Mouse (Mus musculus) forebrain, embryonic 10.5 days (tissue): ENCODE results near the gene Itgb8. TPM values are rescaled to one million over a fixed set of nuclear protein-coding genes. Genes with fewer than 3 reads are reported as not detected.

ENCODE experiments used
- DNase-seq: peaks from one replicate; pipeline ENCODE4 v3.0.0-alpha.2; 2017; ENCODE audit warnings: low spot score; ENCODE audit errors: extremely low spot score
- H3K27ac ChIP-seq: fragments of 300-500 bp; sonication (generic); 2 replicates; pipeline ENCODE4 v1.5.1; 2016; ENCODE audit warnings: mild to moderate bottlenecking
- H3K27me3 ChIP-seq: fragments of 300-500 bp; sonication (generic); 2 replicates; pipeline ENCODE4 v1.6.1; 2016; ENCODE audit warnings: mild to moderate bottlenecking; ENCODE audit not compliant: poor library complexity, severe bottlenecking
- H3K36me3 ChIP-seq: fragments of 300-500 bp; sonication (generic); replicated peaks from 2 replicates; pipeline ENCODE4 v1.6.1; 2016; ENCODE audit warnings: mild to moderate bottlenecking, moderate library complexity
- H3K4me1 ChIP-seq: fragments of 300-500 bp; sonication (generic); 2 replicates; pipeline ENCODE4 v1.6.1; 2016
- H3K4me3 ChIP-seq: fragments of 300-500 bp; sonication (generic); 2 replicates; pipeline ENCODE4 v1.5.1; 2016; ENCODE audit warnings: mild to moderate bottlenecking, moderate library complexity
- H3K9me3 ChIP-seq: fragments of 300-500 bp; sonication (generic); 2 replicates; pipeline ENCODE4 v1.6.1; 2016; ENCODE audit warnings: mild to moderate bottlenecking, moderate library complexity
- WGBS: fragments of 180-500 bp; shearing (Covaris S2); methylation state at CpG from one replicate; pipeline ENCODE4 v1.1.7; 2016; 5-methylcytosine and 5-hydroxymethylcytosine counted together
- polyA plus RNA-seq: library from polyadenylated mRNA; unstranded; fragments of >200 nt; fragmentation: Nextera tagmentation; extraction: Ambion mirVana; gene quantifications from 2 replicates; pipeline ENCODE4 v1.2.1, GENCODE M21; 2016

Gene Itgb8
- polyA plus RNA-seq, 1 experiment from 2014 or later: 13.0 TPM

DNA sequence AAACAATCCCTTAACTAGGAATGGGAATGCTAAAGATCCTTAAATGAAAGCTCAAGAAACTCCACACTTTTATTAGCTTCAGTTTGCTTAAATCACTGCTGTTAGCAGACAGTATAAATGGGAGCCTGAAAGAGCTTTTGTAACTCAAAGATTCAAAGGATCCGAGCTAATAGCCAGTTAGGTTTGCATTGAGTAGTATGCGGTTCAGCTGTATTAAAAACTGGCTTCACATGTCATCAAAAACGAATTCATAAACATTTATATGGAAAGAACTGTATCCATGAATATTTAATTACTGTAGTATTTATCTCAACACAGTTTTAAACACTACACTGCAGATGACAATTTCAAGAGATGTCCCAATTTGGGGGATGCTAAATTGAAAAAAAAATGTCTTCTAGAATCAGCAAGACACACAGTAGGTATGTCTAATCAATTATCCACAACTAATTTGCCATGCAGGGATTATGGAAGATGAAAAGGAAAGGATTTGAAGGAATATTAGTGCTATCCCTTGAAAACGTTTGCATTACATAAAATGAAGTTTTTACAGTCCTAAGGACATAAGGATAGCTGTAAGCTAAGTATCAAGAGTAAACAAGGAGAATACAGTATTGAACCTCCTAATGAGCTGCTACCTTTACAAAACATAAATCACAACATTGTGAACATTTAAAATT is 79.2 kb downstream of the Itgb8 start:
- H3K4me1 ChIP-seq: peaks cover 15% of the 10 kb centered on the region
- H3K9me3 ChIP-seq: no peaks in the 10 kb centered on the region
- no peak for DNase-seq
- 46% methylated on average over 4 of the region's 4 CpGs for WGBS
- peaks cover 27% of the 10 kb centered on the region for H3K36me3 ChIP-seq
- no peak overlapping the region for H3K4me3 ChIP-seq
- no peak overlapping the region for H3K27ac ChIP-seq
- H3K27me3 ChIP-seq: no peaks in the 10 kb centered on the region

DNA sequence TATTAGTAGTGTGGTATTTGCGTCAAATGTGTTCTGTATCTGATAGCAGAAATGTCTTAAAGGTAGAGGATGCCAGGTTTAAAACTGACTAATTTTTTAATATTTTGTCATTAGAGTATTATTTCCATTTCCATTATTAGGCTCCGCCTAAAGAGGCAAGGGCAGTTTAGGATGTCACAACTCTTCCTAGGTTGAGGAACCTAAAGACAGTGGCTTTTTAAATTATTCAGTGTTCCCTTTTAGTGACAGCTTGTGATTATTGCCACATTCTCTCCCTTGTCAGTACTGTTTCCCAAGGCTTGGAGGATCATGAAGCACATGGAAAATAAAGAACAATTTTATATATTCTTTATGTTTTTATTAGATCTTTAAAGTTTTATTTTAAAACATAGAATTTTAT is 80.9 kb downstream of the Itgb8 start:
- Histone ChIP-seq H3K9me3 (no peaks in the 10 kb centered on the region), H3K27me3 (no peaks in the 10 kb centered on the region), H3K36me3 (peaks cover 11% of the 10 kb centered on the region), H3K4me1 (peaks cover 19% of the 10 kb centered on the region), H3K4me3 (no peak overlapping the region), H3K27ac (no peak overlapping the region)
- WGBS: 89% methylated on average over 2 of the region's 2 CpGs
- no peak for DNase-seq

DNA sequence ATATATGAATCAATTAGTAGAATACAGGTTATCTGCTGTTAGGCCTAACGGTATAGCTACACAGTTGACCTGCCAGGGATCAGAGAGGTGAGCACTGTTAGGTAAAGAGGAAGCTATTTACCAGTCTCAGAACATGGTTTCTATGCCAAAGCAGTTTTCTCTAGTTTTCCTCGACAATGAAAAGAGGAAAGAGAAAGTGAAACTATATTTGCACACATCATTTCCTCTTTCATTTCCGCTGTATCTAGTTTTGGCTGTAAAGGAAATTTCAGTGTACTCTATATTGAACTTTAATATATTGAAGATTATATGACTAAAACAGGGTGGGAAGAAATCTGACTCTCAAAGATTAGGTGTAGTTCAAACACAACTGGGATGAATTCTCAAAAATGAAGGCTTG is 81.5 kb downstream of the Itgb8 start:
- H3K36me3 ChIP-seq: peaks cover 5% of the 10 kb centered on the region; the same call in 1 of the 2 replicates
- no peaks in the 10 kb centered on the region for H3K9me3 ChIP-seq
- DNase-seq: no peak
- no peaks in the 10 kb centered on the region for H3K27me3 ChIP-seq
- H3K4me3 ChIP-seq: no peak overlapping the region
- WGBS: 93% methylated on average over 3 of the region's 3 CpGs
- H3K27ac ChIP-seq: no peak overlapping the region
- peaks cover 19% of the 10 kb centered on the region for H3K4me1 ChIP-seq

DNA sequence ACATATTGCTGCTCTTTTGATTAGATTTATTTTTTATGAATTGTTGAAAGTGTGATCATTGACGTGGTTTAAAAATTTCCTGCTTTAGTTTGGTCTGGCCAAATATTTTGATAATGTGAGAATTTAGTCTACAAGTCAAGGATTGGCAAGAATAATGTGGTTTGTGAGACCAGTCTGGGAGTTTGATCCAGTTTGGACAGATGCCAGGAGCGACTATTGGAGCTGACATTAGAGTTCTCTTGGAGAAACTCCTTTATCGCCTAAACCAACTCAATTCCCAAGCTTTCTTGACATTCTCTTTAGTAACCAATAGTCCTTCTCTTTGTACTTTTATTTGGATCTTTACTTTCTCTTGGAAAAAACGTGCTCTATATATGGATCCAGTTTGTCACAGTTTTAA is 83.0 kb downstream of the Itgb8 start:
- no peaks in the 10 kb centered on the region for H3K9me3 ChIP-seq
- H3K4me3 ChIP-seq: no peak overlapping the region
- 88% methylated on average over 4 of the region's 4 CpGs for WGBS
- H3K36me3 ChIP-seq: no peaks in the 10 kb centered on the region
- DNase-seq: no peak
- H3K27ac ChIP-seq: no peak overlapping the region
- H3K4me1 ChIP-seq: peaks cover 13% of the 10 kb centered on the region
- no peaks in the 10 kb centered on the region for H3K27me3 ChIP-seq

DNA sequence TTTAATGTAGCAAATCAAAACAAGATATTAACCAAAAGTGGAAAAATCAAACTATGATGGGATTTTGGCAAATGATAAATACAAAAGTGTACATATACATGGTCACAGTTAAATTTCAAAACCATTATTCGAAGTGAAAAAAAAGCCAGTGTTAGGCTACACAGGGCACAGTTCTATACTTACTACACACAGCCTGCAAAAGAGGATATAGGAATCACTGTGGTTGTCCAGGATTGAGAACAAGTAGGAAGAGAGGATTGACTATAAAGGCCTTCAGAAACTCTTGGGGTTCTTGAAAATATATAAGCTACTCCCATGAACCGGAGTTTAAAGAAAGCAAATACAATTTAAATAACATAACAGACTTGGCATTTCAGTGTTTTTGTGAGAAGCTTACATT is 87.6 kb downstream of the Itgb8 start:
- Histone ChIP-seq H3K4me1 (peaks cover 4% of the 10 kb centered on the region; the same call in 1 of the 2 replicates), H3K4me3 (no peak overlapping the region), H3K36me3 (no peaks in the 10 kb centered on the region), H3K27me3 (no peaks in the 10 kb centered on the region), H3K27ac (no peak overlapping the region), H3K9me3 (no peaks in the 10 kb centered on the region)
- no peak for DNase-seq
- 92% methylated on average over 2 of the region's 2 CpGs for WGBS

DNA sequence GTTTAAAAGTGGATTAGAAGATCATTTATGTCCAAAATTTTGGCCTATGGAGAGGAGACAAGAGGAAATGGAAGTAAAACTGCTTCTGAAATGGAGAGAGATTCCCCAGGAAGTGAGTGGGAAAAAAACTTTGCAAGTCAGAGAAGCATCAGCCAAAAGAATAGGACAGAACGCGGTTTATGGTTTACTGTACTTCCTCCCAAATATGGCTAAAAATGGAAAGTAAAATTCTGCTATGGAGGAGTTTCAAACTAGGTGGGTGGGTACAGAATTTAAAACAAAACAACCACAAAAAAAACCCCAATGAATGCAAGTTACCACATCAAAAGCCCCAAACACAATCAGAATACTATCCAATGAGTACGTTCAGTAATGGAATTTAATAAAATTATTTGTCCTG is 90.8 kb downstream of the Itgb8 start:
- H3K27me3 ChIP-seq: no peaks in the 10 kb centered on the region
- WGBS: 90% methylated on average over 3 of the region's 3 CpGs
- H3K27ac ChIP-seq: no peak overlapping the region
- H3K9me3 ChIP-seq: no peaks in the 10 kb centered on the region
- H3K4me3 ChIP-seq: no peak overlapping the region
- no peaks in the 10 kb centered on the region for H3K36me3 ChIP-seq
- no peaks in the 10 kb centered on the region for H3K4me1 ChIP-seq
- DNase-seq: no peak

DNA sequence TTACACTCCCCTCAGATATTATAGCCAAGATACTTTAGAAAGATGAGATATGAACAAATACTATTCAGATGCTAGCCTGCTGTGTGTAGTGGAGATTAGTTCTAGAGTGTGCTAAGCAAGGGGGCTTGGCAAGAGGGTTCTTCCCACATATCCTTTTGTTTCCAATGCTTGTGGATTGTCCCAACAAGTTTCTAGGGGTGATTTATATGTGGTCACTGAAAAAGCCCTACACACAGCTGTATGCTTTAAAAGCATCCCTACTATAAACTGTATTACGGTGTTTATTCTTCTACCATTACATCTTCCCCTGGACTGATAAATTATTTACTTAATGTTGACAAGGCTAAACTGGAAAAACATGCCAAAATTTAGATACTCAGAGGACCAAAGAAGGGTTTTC is 92.6 kb downstream of the Itgb8 start:
- H3K36me3 ChIP-seq: no peaks in the 10 kb centered on the region
- H3K27ac ChIP-seq: no peak overlapping the region
- 89% methylated on average over 1 of the region's 1 CpGs for WGBS
- no peak overlapping the region for H3K4me3 ChIP-seq
- H3K27me3 ChIP-seq: no peaks in the 10 kb centered on the region
- H3K9me3 ChIP-seq: no peaks in the 10 kb centered on the region
- no peak for DNase-seq
- H3K4me1 ChIP-seq: no peaks in the 10 kb centered on the region

DNA sequence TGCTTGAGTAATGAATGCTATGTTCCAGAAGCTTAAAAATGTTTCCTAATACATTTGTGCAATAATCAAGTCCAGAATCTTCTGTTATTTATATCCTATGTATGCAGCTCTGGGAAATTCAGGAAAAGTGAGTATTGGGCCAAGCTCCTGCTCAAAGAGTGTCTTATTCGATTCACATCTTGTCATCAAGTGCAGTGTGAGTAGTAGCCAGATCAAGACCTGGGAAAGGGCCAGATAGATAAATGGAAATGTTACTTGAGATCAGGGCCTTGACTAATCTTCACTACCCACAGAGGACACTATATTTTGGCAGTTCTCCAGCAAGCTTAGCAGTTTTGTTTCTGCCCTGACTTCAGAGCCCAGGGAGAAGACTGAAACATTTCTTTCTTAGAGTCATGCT is 100.7 kb downstream of the Itgb8 start:
- Histone ChIP-seq H3K27ac (no peak overlapping the region), H3K36me3 (no peaks in the 10 kb centered on the region), H3K27me3 (no peaks in the 10 kb centered on the region), H3K4me3 (no peak overlapping the region), H3K9me3 (no peaks in the 10 kb centered on the region), H3K4me1 (no peaks in the 10 kb centered on the region)
- no peak for DNase-seq
- 89% methylated on average over 1 of the region's 1 CpGs for WGBS

DNA sequence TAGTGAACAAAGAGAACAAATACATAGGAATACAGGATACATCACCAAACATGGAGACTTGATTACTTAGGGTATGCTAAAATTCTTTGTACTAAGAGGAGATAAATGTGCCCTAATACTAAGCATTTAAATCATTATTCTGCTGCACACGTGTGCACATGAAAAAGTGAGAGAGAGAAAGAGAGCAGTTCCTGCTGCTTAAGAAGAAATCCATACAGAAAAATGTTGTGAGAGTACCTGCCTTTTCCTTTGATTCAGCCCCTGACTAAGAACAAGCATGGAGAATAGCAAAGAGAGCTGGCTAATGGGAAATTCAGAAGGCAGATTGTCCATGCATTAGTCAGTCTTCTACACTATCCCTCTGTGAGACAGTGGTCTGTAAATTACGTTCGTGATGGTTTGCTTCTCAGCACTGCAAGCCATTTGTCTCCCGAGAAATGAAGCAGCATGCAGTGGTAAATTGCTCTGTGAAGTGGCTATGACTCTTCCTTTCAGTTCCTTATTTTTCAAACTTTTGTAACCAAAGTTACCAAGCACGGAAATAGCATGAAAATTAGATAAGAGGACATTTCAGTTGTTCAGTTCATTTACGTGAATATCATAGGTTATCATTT is 125.0 kb downstream of the Itgb8 start:
- Histone ChIP-seq H3K4me3 (no peak overlapping the region), H3K36me3 (no peaks in the 10 kb centered on the region), H3K9me3 (no peaks in the 10 kb centered on the region), H3K27ac (no peak overlapping the region), H3K27me3 (no peaks in the 10 kb centered on the region), H3K4me1 (no peaks in the 10 kb centered on the region)
- WGBS: 80% methylated on average over 6 of the region's 6 CpGs
- DNase-seq: no peak

DNA sequence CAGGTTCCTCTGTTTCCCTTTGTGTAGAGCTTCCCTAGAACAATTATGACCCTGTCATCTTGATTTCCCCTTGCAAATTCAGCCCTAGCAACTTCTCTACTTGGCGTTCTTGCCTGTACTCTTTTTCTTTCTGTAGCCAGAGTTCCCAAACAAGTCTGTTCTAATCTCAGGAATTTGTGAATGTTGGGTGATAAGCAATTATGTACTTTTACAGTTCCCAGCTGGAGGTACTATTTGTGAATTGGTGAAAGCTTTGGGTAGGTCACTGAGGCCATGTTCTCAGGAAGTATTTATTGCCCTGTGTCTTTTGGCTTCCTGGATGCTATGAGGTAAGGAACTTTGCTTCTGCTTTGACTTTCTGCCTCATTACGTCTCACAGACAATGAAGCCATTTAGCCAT is 128.5 kb downstream of the Itgb8 start:
- no peak for DNase-seq
- Histone ChIP-seq H3K27me3 (no peaks in the 10 kb centered on the region), H3K4me3 (no peak overlapping the region), H3K9me3 (no peaks in the 10 kb centered on the region), H3K27ac (no peak overlapping the region), H3K4me1 (no peaks in the 10 kb centered on the region), H3K36me3 (no peaks in the 10 kb centered on the region)
- WGBS: 67% methylated on average over 2 of the region's 2 CpGs

Other genes with a start within 250 kb of the Itgb8 start
- gene Macc1, start 75.5 kb upstream of the Itgb8 start, polyA plus RNA-seq: 0.30 and 0.32 TPM in 2 replicates